Mouse (Mus musculus) heart, embryonic 11.5 days (tissue): ENCODE results near the gene Uimc1. TPM values are rescaled to one million over a fixed set of nuclear protein-coding genes. Genes with fewer than 3 reads are reported as not detected.

ENCODE experiments used
- ATAC-seq: fragments of 200-750 bp; cut with Nextera tagmentation; replicated peaks from 2 replicates; pipeline ENCODE4 v1.8.0; 2017; ENCODE audit warnings: moderate library complexity; ENCODE audit not compliant: insufficient number of reproducible peaks, low FRiP score, low TSS enrichment
- H3K27ac ChIP-seq: fragments of 300-500 bp; sonication (generic); 2 replicates; pipeline ENCODE4 v1.5.1; 2014; ENCODE audit warnings: mild to moderate bottlenecking, low read depth, low read length
- H3K27me3 ChIP-seq: fragments of 300-500 bp; sonication (generic); 2 replicates; pipeline ENCODE4 v1.6.1; 2014; ENCODE audit warnings: mild to moderate bottlenecking, low read length, mixed read lengths; ENCODE audit not compliant: control insufficient read depth, insufficient read depth
- H3K36me3 ChIP-seq: fragments of 300-500 bp; sonication (generic); 2 replicates; pipeline ENCODE4 v1.6.1; 2014; ENCODE audit warnings: mild to moderate bottlenecking, low read length, moderate library complexity, mixed read lengths; ENCODE audit not compliant: control insufficient read depth, insufficient read depth
- H3K4me1 ChIP-seq: fragments of 300-500 bp; sonication (generic); 2 replicates; pipeline ENCODE4 v1.6.1; 2014; ENCODE audit warnings: low read length; ENCODE audit not compliant: control insufficient read depth, insufficient read depth
- H3K4me2 ChIP-seq: fragments of 300-500 bp; sonication (generic); 2 replicates; pipeline ENCODE4 v1.6.1; 2014; ENCODE audit warnings: mild to moderate bottlenecking, moderate library complexity
- H3K4me3 ChIP-seq: fragments of 300-500 bp; sonication (generic); 2 replicates; pipeline ENCODE4 v1.5.1; 2014; ENCODE audit warnings: low read depth, low read length
- H3K9ac ChIP-seq: fragments of 300-500 bp; sonication (generic); 2 replicates; pipeline ENCODE4 v1.6.1; 2014; ENCODE audit warnings: mild to moderate bottlenecking, low read depth, low read length, moderate library complexity
- H3K9me3 ChIP-seq: fragments of 300-500 bp; sonication (generic); replicated peaks from 2 replicates; pipeline ENCODE4 v1.6.1; 2016; ENCODE audit warnings: low read length; ENCODE audit not compliant: control insufficient read depth
- WGBS: fragments of 180-500 bp; shearing (Covaris S2); extraction: QIAGEN DNeasy Blood & Tissue Kit; methylation state at CpG from one replicate; pipeline ENCODE4 v1.1.7; 2014; ENCODE audit not compliant: insufficient replicate concordance; 5-methylcytosine and 5-hydroxymethylcytosine counted together
- polyA plus RNA-seq: library from polyadenylated mRNA; unstranded; fragments of >200 nt; fragmentation: Nextera tagmentation; extraction: Ambion mirVana; gene quantifications from 2 replicates; pipeline ENCODE4 v1.2.1, GENCODE M21; 2014

The Uimc1 gene
- polyA plus RNA-seq, 1 experiment from 2014 or later: 18.7 TPM

GRCm38 (mm10) chr13:55013702-55014344, 86.3 kb downstream of the Uimc1 start:
- peaks cover 18% of the 10 kb centered on the region for H3K27me3 ChIP-seq
- H3K9ac ChIP-seq: no peak overlapping the region
- no peak for ATAC-seq
- peaks cover 4% of the 10 kb centered on the region; the same call in 1 of the 2 replicates for H3K4me1 ChIP-seq
- H3K27ac ChIP-seq: no peak overlapping the region
- H3K9me3 ChIP-seq: no peaks in the 10 kb centered on the region
- no peak overlapping the region for H3K4me2 ChIP-seq
- no peaks in the 10 kb centered on the region for H3K36me3 ChIP-seq
- no peak overlapping the region for H3K4me3 ChIP-seq
- WGBS: 35% methylated on average over 9 of the region's 9 CpGs

GRCm38 (mm10) chr13:55011981-55012478, 88.1 kb downstream of the Uimc1 start:
- H3K4me1 ChIP-seq: peaks cover 4% of the 10 kb centered on the region; the same call in 1 of the 2 replicates
- H3K4me2 ChIP-seq: peak overlapping the region; percentile 3; the same call in 1 of the 2 replicates
- H3K27me3 ChIP-seq: peaks cover 18% of the 10 kb centered on the region
- no peaks in the 10 kb centered on the region for H3K36me3 ChIP-seq
- H3K27ac ChIP-seq: no peak overlapping the region
- H3K9ac ChIP-seq: no peak overlapping the region
- ATAC-seq: 0 out of 2 replicates have a peak, but pooled peaks have one; percentile 9
- WGBS: 7% methylated on average over 14 of the region's 14 CpGs
- no peak overlapping the region for H3K4me3 ChIP-seq
- H3K9me3 ChIP-seq: no peaks in the 10 kb centered on the region

- Histone ChIP-seq H3K4me3 (no peak overlapping the region), H3K9ac (no peak overlapping the region), H3K9me3 (no peaks in the 10 kb centered on the region), H3K4me2 (no peak overlapping the region), H3K4me1 (peaks cover 4% of the 10 kb centered on the region; the same call in 1 of the 2 replicates), H3K27ac (no peak overlapping the region), H3K36me3 (no peaks in the 10 kb centered on the region), H3K27me3 (peaks cover 22% of the 10 kb centered on the region)
- 78% methylated on average over 15 of the region's 15 CpGs for WGBS
- ATAC-seq: no peak
Measured at GRCm38 (mm10) chr13:55011103-55011502, 89.0 kb downstream of the Uimc1 start.

- Histone ChIP-seq H3K4me2 (no peak overlapping the region), H3K9ac (no peak overlapping the region), H3K27me3 (peaks cover 23% of the 10 kb centered on the region), H3K27ac (no peak overlapping the region), H3K36me3 (no peaks in the 10 kb centered on the region), H3K4me1 (peaks cover 4% of the 10 kb centered on the region; the same call in 1 of the 2 replicates), H3K4me3 (no peak overlapping the region), H3K9me3 (no peaks in the 10 kb centered on the region)
- WGBS: 71% methylated on average over 6 of the region's 6 CpGs
- ATAC-seq: no peak
Measured at GRCm38 (mm10) chr13:55008589-55008988, 91.5 kb downstream of the Uimc1 start.

GRCm38 (mm10) chr13:55006415-55006742, 93.7 kb downstream of the Uimc1 start:
- no peaks in the 10 kb centered on the region for H3K4me1 ChIP-seq
- H3K36me3 ChIP-seq: no peaks in the 10 kb centered on the region
- H3K4me2 ChIP-seq: no peak overlapping the region
- H3K27ac ChIP-seq: no peak overlapping the region
- 70% methylated on average over 7 of the region's 7 CpGs for WGBS
- H3K9ac ChIP-seq: no peak overlapping the region
- H3K4me3 ChIP-seq: no peak overlapping the region
- H3K9me3 ChIP-seq: no peaks in the 10 kb centered on the region
- ATAC-seq: no peak
- H3K27me3 ChIP-seq: peaks cover 23% of the 10 kb centered on the region

GRCm38 (mm10) chr13:55005691-55006414, 94.2 kb downstream of the Uimc1 start:
- Histone ChIP-seq H3K27ac (no peak overlapping the region), H3K4me2 (no peak overlapping the region), H3K36me3 (no peaks in the 10 kb centered on the region), H3K4me3 (no peak overlapping the region), H3K27me3 (peaks cover 19% of the 10 kb centered on the region), H3K9me3 (no peaks in the 10 kb centered on the region), H3K4me1 (no peaks in the 10 kb centered on the region), H3K9ac (no peak overlapping the region)
- 62% methylated on average over 31 of the region's 31 CpGs for WGBS
- no peak for ATAC-seq

- Histone ChIP-seq H3K4me2 (no peak overlapping the region), H3K36me3 (no peaks in the 10 kb centered on the region), H3K4me3 (no peak overlapping the region), H3K4me1 (no peaks in the 10 kb centered on the region), H3K27me3 (peaks cover 15% of the 10 kb centered on the region), H3K27ac (no peak overlapping the region), H3K9me3 (no peaks in the 10 kb centered on the region), H3K9ac (no peak overlapping the region)
- ATAC-seq: no peak; the same call in 1 of the 2 replicates
- WGBS: 73% methylated on average over 11 of the region's 11 CpGs
Measured at GRCm38 (mm10) chr13:55004646-55005045, 95.5 kb downstream of the Uimc1 start.

- Histone ChIP-seq H3K27ac (no peak overlapping the region), H3K4me3 (no peak overlapping the region), H3K27me3 (peaks cover 18% of the 10 kb centered on the region; the same call in 1 of the 2 replicates), H3K36me3 (no peaks in the 10 kb centered on the region), H3K4me2 (no peak overlapping the region), H3K9me3 (no peaks in the 10 kb centered on the region), H3K4me1 (no peaks in the 10 kb centered on the region), H3K9ac (no peak overlapping the region)
- no peak for ATAC-seq
- 63% methylated on average over 10 of the region's 10 CpGs for WGBS
Measured at GRCm38 (mm10) chr13:55002090-55002489, 98.0 kb downstream of the Uimc1 start.
